Mouse (Mus musculus): ENCODE results near the gene Tmem9b. TPM values are rescaled to one million over a fixed set of nuclear protein-coding genes. Genes with fewer than 3 reads are reported as not detected.
A peak's percentile ranks its signal among the peaks of the same experiment; 100 is the strongest.

Gene Tmem9b
- polyA plus RNA-seq, 1 experiment from 2014 or later, result 50.4 TPM

- Histone ChIP-seq H3K9me3 (ENCODE audit: low read depth, low read length) (no peaks in the 10 kb centered on the region), H3K4me3 (ENCODE audit: low read depth, low read length) (no peak overlapping the region), H3K4me2 (no peak overlapping the region), H3K4me1 (ENCODE audit: insufficient read depth) (peaks cover 4% of the 10 kb centered on the region; the same call in 1 of the 2 replicates), H3K27me3 (ENCODE audit: insufficient read depth, low read length) (no peaks in the 10 kb centered on the region), H3K27ac (ENCODE audit: low read depth) (no peak overlapping the region), H3K36me3 (ENCODE audit: insufficient read depth) (no peaks in the 10 kb centered on the region), H3K9ac (no peak overlapping the region)
- 85% methylated on average over 3 of the region's 3 CpGs for WGBS
- ATAC-seq (ENCODE audit: insufficient read depth), result no peak
- DNase-seq, result no peak
- TF ChIP-seq CTCF (IDR thresholded peaks at IDR 0.05; ENCODE audit: low read depth), result peak; percentile 61
These were observed 62.6 kb downstream of the Tmem9b start for GRCm38 (mm10) chr7:109690101-109690500.

- H3K4me2 ChIP-seq, result 0 out of 2 replicates have a peak overlapping the region, but pooled peaks have one; percentile 18
- TF ChIP-seq CTCF (IDR thresholded peaks at IDR 0.05; ENCODE audit: low read depth), result no peak
- H3K4me1 ChIP-seq (ENCODE audit: insufficient read depth), result peaks cover 4% of the 10 kb centered on the region; the same call in 1 of the 2 replicates
- H3K9ac ChIP-seq, result no peak overlapping the region
- 19% methylated on average over 9 of the region's 9 CpGs for WGBS
- DNase-seq, result peak; percentile 57
- H3K27me3 ChIP-seq (ENCODE audit: insufficient read depth, low read length), result no peaks in the 10 kb centered on the region
- ATAC-seq (ENCODE audit: insufficient read depth), result peak; percentile 62; the same call in 1 of the 2 replicates
- H3K4me3 ChIP-seq (ENCODE audit: low read depth, low read length), result no peak overlapping the region
- no peaks in the 10 kb centered on the region for H3K36me3 ChIP-seq (ENCODE audit: insufficient read depth)
- H3K27ac ChIP-seq (ENCODE audit: low read depth), result peak overlapping the region; percentile 54; the same call in 1 of the 2 replicates
- no peaks in the 10 kb centered on the region for H3K9me3 ChIP-seq (ENCODE audit: low read depth, low read length)
These were observed 66.0 kb downstream of the Tmem9b start for GRCm38 (mm10) chr7:109686585-109687128.

Other genes with a start within 250 kb of the Tmem9b start
- gene Trim66, start 244.7 kb downstream of the Tmem9b start, polyA plus RNA-seq (2014; fragmentation: Nextera tagmentation; extraction: Ambion mirVana), result 0.04 and 0.05 TPM in 2 replicates
- 157 and 166 TPM in 2 replicates for gene Rpl27a, start 233.7 kb downstream of the Tmem9b start, polyA plus RNA-seq (2014; fragmentation: Nextera tagmentation; extraction: Ambion mirVana)
- gene St5, start 49.3 kb downstream of the Tmem9b start, polyA plus RNA-seq (2014; fragmentation: Nextera tagmentation; extraction: Ambion mirVana), result 67.4 and 68.6 TPM in 2 replicates
- gene Akip1, start 49.2 kb downstream of the Tmem9b start, polyA plus RNA-seq (2014; fragmentation: Nextera tagmentation; extraction: Ambion mirVana), result 32.4 and 33.7 TPM in 2 replicates
- 0.38 TPM in 1 of 2 replicates, not detected in the other for gene BC051019, start 29.0 kb downstream of the Tmem9b start, polyA plus RNA-seq (2014; fragmentation: Nextera tagmentation; extraction: Ambion mirVana)
- 0.38 TPM in 1 of 2 replicates, not detected in the other for gene Ascl3, start 21.1 kb downstream of the Tmem9b start, polyA plus RNA-seq (2014; fragmentation: Nextera tagmentation; extraction: Ambion mirVana)
- gene Nrip3, start 29.1 kb upstream of the Tmem9b start, polyA plus RNA-seq (2014; fragmentation: Nextera tagmentation; extraction: Ambion mirVana), result 0.32 and 0.72 TPM in 2 replicates
- gene Scube2, start 112.8 kb upstream of the Tmem9b start, polyA plus RNA-seq (2014; fragmentation: Nextera tagmentation; extraction: Ambion mirVana), result 1.3 and 2.0 TPM in 2 replicates
- 51.4 and 51.7 TPM in 2 replicates for gene Dennd5a, start 207.6 kb upstream of the Tmem9b start, polyA plus RNA-seq (2014; fragmentation: Nextera tagmentation; extraction: Ambion mirVana)
- 67.0 and 67.7 TPM in 2 replicates for gene Tmem41b, start 234.1 kb upstream of the Tmem9b start, polyA plus RNA-seq (2014; fragmentation: Nextera tagmentation; extraction: Ambion mirVana)